Mouse (Mus musculus) kidney, embryonic 14.5 days (tissue): Measurements from ENCODE around the gene Cox10. TPM values are rescaled to one million over a fixed set of nuclear protein-coding genes. Genes with fewer than 3 reads are reported as not detected.

Experiments used
- ATAC-seq: fragments of 200-750 bp; cut with Nextera tagmentation; 2 replicates; pipeline ENCODE4 v1.8.0; 2017; ENCODE audit warnings: moderate number of reproducible peaks, mild to moderate bottlenecking, moderate TSS enrichment, moderate library complexity; ENCODE audit not compliant: low FRiP score, low TSS enrichment
- H3K27ac ChIP-seq: fragments of 300-500 bp; sonication (generic); 2 replicates; pipeline ENCODE4 v1.5.1; 2014; ENCODE audit warnings: low read depth, mild to moderate bottlenecking, low read length, moderate library complexity, mixed read lengths
- H3K27me3 ChIP-seq: fragments of 300-500 bp; sonication (generic); 2 replicates; pipeline ENCODE4 v1.6.1; 2014; ENCODE audit warnings: mild to moderate bottlenecking, low read length; ENCODE audit not compliant: control insufficient read depth, insufficient read depth
- H3K36me3 ChIP-seq: fragments of 300-500 bp; sonication (generic); 2 replicates; pipeline ENCODE4 v1.6.1; 2014; ENCODE audit warnings: low read length, mixed read lengths; ENCODE audit not compliant: control insufficient read depth, insufficient read depth
- H3K4me1 ChIP-seq: fragments of 300-500 bp; sonication (generic); 2 replicates; pipeline ENCODE4 v1.6.1; 2014; ENCODE audit warnings: low read length, mixed read lengths; ENCODE audit not compliant: control insufficient read depth, insufficient read depth
- H3K4me2 ChIP-seq: fragments of 300-500 bp; sonication (generic); replicated peaks from 2 replicates; pipeline ENCODE4 v1.6.1; 2014; ENCODE audit warnings: low read depth, mild to moderate bottlenecking, low read length
- H3K4me3 ChIP-seq: fragments of 300-500 bp; sonication (generic); 2 replicates; pipeline ENCODE4 v1.5.1; 2014; ENCODE audit warnings: mild to moderate bottlenecking, low read length
- H3K9ac ChIP-seq: fragments of 300-500 bp; sonication (generic); 2 replicates; pipeline ENCODE4 v1.6.1; 2014; ENCODE audit warnings: low read depth, mild to moderate bottlenecking, low read length, moderate library complexity
- H3K9me3 ChIP-seq: fragments of 300-500 bp; sonication (generic); 2 replicates; pipeline ENCODE4 v1.6.1; 2016; ENCODE audit warnings: low read length; ENCODE audit not compliant: control insufficient read depth
- WGBS: fragments of 180-500 bp; shearing (Covaris S2); extraction: QIAGEN DNeasy Blood & Tissue Kit; methylation state at CpG from one replicate; pipeline ENCODE4 v1.1.7; 2014; 5-methylcytosine and 5-hydroxymethylcytosine counted together
- polyA plus RNA-seq: library from polyadenylated mRNA; unstranded; fragments of >200 nt; fragmentation: Nextera tagmentation; extraction: Ambion mirVana; gene quantifications from 2 replicates; pipeline ENCODE4 v1.2.1, GENCODE M21; 2014

The Cox10 gene
- polyA plus RNA-seq, 1 experiment from 2014 or later, result 30.2 TPM

DNA sequence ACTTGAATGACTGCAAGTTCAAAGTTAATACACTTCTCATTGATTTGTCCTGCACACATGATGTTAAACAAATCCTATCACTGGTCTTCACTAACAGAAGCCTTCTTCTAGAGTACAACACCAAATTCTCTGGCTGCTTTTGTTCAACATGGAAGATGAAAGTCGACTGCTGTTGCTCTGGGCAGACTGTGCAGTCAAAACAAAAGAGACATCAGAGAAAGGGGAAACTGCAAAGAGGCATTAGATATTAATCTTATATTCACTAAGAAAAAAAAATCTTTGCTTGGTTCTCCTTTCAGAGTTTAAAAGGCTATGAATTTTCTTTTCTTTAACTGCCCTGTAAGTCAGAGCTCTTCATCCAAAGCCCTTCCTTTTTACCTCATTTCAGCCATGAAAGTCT lies 39.7 kb downstream of the Cox10 start:
- no peak for ATAC-seq
- peaks cover 6% of the 10 kb centered on the region; the same call in 1 of the 2 replicates for H3K4me1 ChIP-seq
- no peak overlapping the region for H3K4me2 ChIP-seq
- no peaks in the 10 kb centered on the region for H3K9me3 ChIP-seq
- no peaks in the 10 kb centered on the region for H3K27me3 ChIP-seq
- H3K36me3 ChIP-seq, result peaks cover 2% of the 10 kb centered on the region; the same call in 1 of the 2 replicates
- no peak overlapping the region for H3K27ac ChIP-seq
- WGBS, result 50% methylated on average over 1 of the region's 1 CpGs
- no peak overlapping the region for H3K4me3 ChIP-seq
- no peak overlapping the region for H3K9ac ChIP-seq

DNA sequence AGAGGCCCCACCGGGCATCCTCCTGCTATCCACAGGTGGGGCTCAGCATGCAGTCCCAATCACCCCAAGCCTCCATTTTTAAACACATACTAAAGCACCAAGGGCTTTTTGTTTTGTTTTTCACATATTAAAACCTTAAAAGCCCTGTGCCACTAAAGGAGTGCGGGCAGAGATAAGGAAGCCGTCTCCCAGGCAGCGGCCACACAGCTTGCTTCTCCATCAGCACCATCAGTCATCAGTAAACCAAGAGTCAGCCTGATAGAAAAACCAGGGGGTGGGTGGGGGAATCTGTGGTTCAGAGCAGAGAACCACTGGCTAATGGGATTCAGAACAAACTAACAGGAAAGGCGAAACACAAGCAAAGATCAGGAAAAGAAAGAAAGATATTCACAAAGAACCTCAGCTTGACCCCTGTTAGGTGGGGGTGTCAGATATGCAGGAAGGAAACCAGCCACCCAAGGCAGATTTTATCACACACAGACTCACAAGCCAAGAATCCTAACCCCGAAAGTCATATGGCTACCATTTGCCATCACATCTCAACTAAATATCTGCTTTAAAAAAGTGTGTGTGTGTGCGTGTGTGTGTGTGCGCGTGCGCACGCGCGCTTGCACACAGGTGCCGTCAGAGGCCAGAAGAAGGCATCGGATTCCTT lies 41.7 kb downstream of the Cox10 start:
- Histone ChIP-seq H3K27ac (no peak overlapping the region), H3K36me3 (no peaks in the 10 kb centered on the region), H3K27me3 (no peaks in the 10 kb centered on the region), H3K9ac (no peak overlapping the region), H3K4me2 (no peak overlapping the region), H3K4me3 (no peak overlapping the region), H3K9me3 (no peaks in the 10 kb centered on the region), H3K4me1 (peaks cover 6% of the 10 kb centered on the region; the same call in 1 of the 2 replicates)
- WGBS, result 69% methylated on average over 15 of the region's 15 CpGs
- ATAC-seq, result no peak

- Histone ChIP-seq H3K27me3 (no peaks in the 10 kb centered on the region), H3K27ac (no peak overlapping the region), H3K4me2 (no peak overlapping the region), H3K4me1 (peaks cover 6% of the 10 kb centered on the region; the same call in 1 of the 2 replicates), H3K9me3 (no peaks in the 10 kb centered on the region), H3K4me3 (no peak overlapping the region), H3K9ac (no peak overlapping the region), H3K36me3 (no peaks in the 10 kb centered on the region)
- 91% methylated on average over 7 of the region's 7 CpGs for WGBS
- ATAC-seq, result no peak
Observed at GRCm38 (mm10) chr11:64036306-64036705, 43.0 kb downstream of the Cox10 start.

- Histone ChIP-seq H3K4me1 (peaks cover 6% of the 10 kb centered on the region; the same call in 1 of the 2 replicates), H3K27me3 (no peaks in the 10 kb centered on the region), H3K27ac (no peak overlapping the region), H3K4me2 (no peak overlapping the region), H3K36me3 (no peaks in the 10 kb centered on the region), H3K9ac (no peak overlapping the region), H3K4me3 (no peak overlapping the region), H3K9me3 (no peaks in the 10 kb centered on the region)
- WGBS, result 97% methylated on average over 4 of the region's 4 CpGs
- no peak for ATAC-seq
Observed at GRCm38 (mm10) chr11:64035709-64036108, 43.6 kb downstream of the Cox10 start.

DNA sequence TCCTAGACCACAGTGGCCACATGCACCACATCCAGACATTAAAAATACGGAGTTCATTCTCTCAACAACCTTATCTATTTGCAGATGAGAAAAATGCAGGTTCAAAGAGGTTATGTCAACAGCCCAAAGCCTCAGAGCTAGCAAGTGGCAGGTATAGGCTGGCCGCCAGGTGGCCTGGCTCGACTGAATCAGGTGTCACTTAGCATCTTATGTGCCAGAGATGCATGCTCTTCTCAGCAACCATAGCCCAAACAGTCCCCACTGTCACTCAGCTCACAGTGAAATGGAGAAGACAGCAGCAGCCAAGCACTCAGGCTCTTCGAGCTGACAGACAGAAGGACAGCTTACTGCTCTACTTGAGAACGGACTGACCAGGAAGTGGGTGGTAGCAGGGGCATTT lies 44.6 kb downstream of the Cox10 start:
- Histone ChIP-seq H3K9me3 (no peaks in the 10 kb centered on the region), H3K27me3 (no peaks in the 10 kb centered on the region), H3K4me2 (no peak overlapping the region), H3K9ac (no peak overlapping the region), H3K4me3 (no peak overlapping the region), H3K36me3 (no peaks in the 10 kb centered on the region), H3K4me1 (peaks cover 6% of the 10 kb centered on the region; the same call in 1 of the 2 replicates), H3K27ac (no peak overlapping the region)
- ATAC-seq, result no peak
- WGBS, result 80% methylated on average over 5 of the region's 5 CpGs

DNA sequence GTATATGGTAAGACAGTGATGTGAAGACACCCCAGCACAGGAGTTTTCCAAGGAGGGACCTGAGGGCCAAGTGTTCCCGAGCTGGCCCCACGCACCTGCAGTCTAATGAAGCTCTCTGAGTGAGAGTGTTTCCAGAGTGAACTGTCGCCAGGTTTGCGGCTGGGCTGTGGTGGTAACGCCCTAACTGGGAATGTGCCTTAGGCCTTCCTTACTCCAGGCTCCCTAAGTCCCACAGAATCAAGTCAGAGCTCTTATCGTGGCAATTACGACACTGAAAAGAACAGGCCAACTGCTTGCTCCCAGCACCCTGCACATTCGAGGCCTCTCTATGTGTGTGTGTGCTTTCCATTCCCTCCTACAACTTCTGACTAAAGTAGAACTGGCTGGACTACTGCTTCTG lies 51.8 kb downstream of the Cox10 start:
- H3K9ac ChIP-seq, result no peak overlapping the region
- H3K4me2 ChIP-seq, result no peak overlapping the region
- no peaks in the 10 kb centered on the region for H3K9me3 ChIP-seq
- ATAC-seq, result no peak
- H3K27me3 ChIP-seq, result no peaks in the 10 kb centered on the region
- WGBS, result 73% methylated on average over 8 of the region's 8 CpGs
- H3K4me3 ChIP-seq, result no peak overlapping the region
- H3K27ac ChIP-seq, result no peak overlapping the region
- H3K36me3 ChIP-seq, result no peaks in the 10 kb centered on the region
- H3K4me1 ChIP-seq, result no peaks in the 10 kb centered on the region; the same call in none of the 2 replicates

- Histone ChIP-seq H3K9ac (no peak overlapping the region), H3K4me1 (no peaks in the 10 kb centered on the region; the same call in none of the 2 replicates), H3K36me3 (no peaks in the 10 kb centered on the region), H3K4me2 (no peak overlapping the region), H3K27ac (no peak overlapping the region), H3K27me3 (no peaks in the 10 kb centered on the region), H3K9me3 (no peaks in the 10 kb centered on the region), H3K4me3 (no peak overlapping the region)
- 46% methylated on average over 4 of the region's 4 CpGs for WGBS
- no peak for ATAC-seq
Observed at GRCm38 (mm10) chr11:64025843-64026242, 53.4 kb downstream of the Cox10 start.

DNA sequence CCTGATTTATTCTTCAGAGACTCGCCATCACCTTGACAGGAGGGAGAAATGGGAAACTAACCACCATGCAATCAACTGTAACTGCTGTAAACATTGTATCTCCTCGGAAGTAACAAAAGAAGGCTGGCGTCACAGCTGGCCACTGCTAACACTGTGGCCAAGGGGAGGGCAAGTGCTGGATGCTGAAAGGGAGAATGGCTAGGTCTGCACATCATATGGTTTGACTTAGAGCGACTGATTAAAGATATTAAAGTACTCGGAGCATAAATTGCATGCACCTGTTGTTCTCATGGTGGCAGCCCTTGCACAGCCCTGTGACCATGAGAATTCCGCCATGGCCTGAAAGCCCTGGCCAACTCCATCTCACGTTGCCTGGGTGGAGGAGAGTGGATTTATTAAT lies 54.7 kb downstream of the Cox10 start:
- H3K27ac ChIP-seq, result no peak overlapping the region
- no peaks in the 10 kb centered on the region for H3K27me3 ChIP-seq
- no peak overlapping the region for H3K9ac ChIP-seq
- no peaks in the 10 kb centered on the region; the same call in none of the 2 replicates for H3K4me1 ChIP-seq
- H3K9me3 ChIP-seq, result no peaks in the 10 kb centered on the region
- no peaks in the 10 kb centered on the region for H3K36me3 ChIP-seq
- peak; percentile 53 for ATAC-seq
- 46% methylated on average over 7 of the region's 7 CpGs for WGBS
- H3K4me3 ChIP-seq, result no peak overlapping the region
- no peak overlapping the region for H3K4me2 ChIP-seq

GRCm38 (mm10) chr11:64023380-64023981 lies 55.8 kb downstream of the Cox10 start:
- no peak overlapping the region for H3K9ac ChIP-seq
- 24% methylated on average over 15 of the region's 15 CpGs for WGBS
- no peaks in the 10 kb centered on the region for H3K36me3 ChIP-seq
- no peak overlapping the region for H3K27ac ChIP-seq
- no peaks in the 10 kb centered on the region for H3K9me3 ChIP-seq
- peak; percentile 46; the same call in 1 of the 2 replicates for ATAC-seq
- no peaks in the 10 kb centered on the region; the same call in none of the 2 replicates for H3K4me1 ChIP-seq
- no peaks in the 10 kb centered on the region for H3K27me3 ChIP-seq
- H3K4me2 ChIP-seq, result no peak overlapping the region
- H3K4me3 ChIP-seq, result no peak overlapping the region
